Mouse (Mus musculus) bone marrow, adult 2 months (tissue): ENCODE measurements at regions not wholly inside any gene's neighbourhood (a gene's known extent, or its start where the extent isn't known, plus 50 kb on each side); places are given as distances from the start of the nearest gene placed in this dataset.

Experiments
- CTCF ChIP-seq: fragments of 200-500 bp; IDR thresholded peaks from 2 replicates; pipeline ENCODE4 v1.5.1; 2011; ENCODE audit warnings: low read length, control low read depth; ENCODE audit not compliant: control insufficient read depth, insufficient read depth
- POLR2A ChIP-seq: fragments of 200-500 bp; IDR thresholded peaks from 2 replicates; pipeline ENCODE4 v1.6.1; 2011; ENCODE audit warnings: low read depth, mild to moderate bottlenecking, control low read depth, low read length, borderline replicate concordance; ENCODE audit not compliant: control insufficient read depth

DNA sequence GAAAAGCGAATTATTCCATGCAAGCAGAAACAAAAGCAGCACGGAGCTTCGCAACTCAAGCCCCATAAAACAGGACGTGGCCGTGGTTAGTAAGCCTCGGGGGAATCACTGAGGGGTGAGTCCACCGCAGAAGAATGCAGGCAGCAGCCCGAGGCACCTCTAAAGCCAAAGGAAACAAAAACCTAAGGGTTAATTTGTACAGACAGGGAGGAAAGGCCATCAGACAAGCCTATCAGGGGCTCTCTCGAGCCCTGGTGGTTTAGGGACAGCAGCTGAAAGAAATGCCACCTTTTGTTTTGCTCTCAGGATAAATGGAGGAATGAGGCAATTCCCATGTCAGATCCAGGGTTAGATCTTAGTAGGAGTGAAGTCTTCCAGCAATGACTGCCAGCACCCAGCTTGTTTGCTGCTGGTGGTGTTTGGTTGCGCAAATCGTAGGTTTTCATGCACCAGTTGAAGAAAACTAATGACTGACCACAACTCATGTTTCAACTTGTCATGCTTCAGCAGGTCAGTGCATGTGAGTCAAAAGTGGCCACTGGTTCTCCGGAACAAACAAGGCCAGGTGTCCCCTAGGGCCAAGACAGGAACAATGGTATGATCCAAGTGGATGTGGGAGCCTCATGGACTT lies 173.9 kb upstream of the Dapk1 start:
- no peak for TF ChIP-seq CTCF
- TF ChIP-seq POLR2A = no peak
